Mouse (Mus musculus): ENCODE data around the gene Atp5d. TPM values are rescaled to one million over a fixed set of nuclear protein-coding genes. Genes with fewer than 3 reads are reported as not detected.
A peak's percentile ranks its signal among the peaks of the same experiment; 100 is the strongest.

Gene Atp5d
- total RNA-seq, 2 experiments from 2014 or later = 1,058 to 1,125 TPM

GRCm38 (mm10) chr10:80176270-80176834 is 37.9 kb downstream of the Atp5d start:
- intact Hi-C loops (cut with DNase I) = loop anchor here (2.0 to 10.0 kb wide), 3 partner anchors 16 to 196 kb away; partner anchors contain the start of gene Adamtsl5
- DNase-seq = no peak

- intact Hi-C loops (cut with DNase I) = loop anchor here (2.0 to 10.0 kb wide), 3 partner anchors 15 to 195 kb away; partner anchors contain the start of gene Adamtsl5
- no peak for DNase-seq
Measured at GRCm38 (mm10) chr10:80177441-80178279, 39.2 kb downstream of the Atp5d start.

DNA sequence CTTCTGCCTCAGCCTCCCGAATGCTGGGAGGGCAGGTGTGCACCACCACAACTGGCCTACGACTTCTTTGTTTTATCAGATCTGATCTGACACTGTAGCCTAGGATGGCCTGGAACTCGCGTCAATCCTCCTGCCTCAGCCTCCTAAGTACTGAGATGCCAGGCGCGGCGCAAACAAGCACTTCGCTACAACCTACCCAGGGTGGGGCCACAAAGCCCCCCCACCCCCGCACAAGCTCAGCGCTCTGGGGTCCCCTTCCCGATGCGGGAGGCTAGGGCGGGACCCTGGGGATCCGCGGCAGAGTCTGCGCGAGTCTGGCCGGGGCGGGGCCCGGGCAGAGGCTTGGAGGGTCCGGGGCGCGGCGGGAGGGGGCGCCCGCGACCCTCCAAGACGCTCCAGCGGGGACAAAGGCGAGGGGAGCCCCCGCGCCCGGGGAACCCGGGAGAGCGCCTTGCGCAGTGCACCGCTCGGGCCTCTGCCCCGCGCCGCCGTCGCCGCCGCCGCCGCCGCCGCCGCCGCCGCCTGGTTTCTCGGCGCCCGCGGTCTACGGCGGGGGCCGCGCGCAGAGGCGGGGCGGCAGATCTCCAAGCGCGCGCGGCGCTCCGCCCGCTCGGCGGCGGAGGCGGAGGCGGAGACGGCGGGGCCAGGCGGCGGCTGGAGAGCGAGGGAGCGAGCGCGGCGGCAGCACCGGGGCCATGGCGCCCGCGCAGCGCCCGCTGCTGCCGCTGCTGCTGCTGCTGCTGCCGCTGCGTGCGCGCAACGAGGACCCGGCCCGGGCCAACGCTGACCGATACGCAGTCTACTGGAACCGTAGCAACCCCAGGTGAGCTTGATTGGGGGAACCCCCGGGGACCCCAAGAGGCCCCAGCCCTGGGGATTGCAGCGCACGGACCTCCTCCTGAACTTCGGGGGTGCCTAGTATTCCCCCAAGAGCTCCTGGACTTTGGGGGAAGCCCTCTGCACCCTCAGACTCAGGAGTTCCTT is 40.9 kb downstream of the Atp5d start, which contains the start of gene Efna2:
Efna2 (plus strand) TSS at position 415 of the 984 bp plus-strand sequence.
- intact Hi-C loops (cut with DNase I) = loop anchor here (5.0 to 10.0 kb wide), 2 partner anchors 165 to 193 kb away; partner anchors contain the start of gene Adamtsl5

GRCm38 (mm10) chr10:80180288-80180687 is 41.9 kb downstream of the Atp5d start:
- intact Hi-C loops (cut with DNase I) = no loop called here

More for the DNA sequence above, 40.9 kb downstream of the Atp5d start, which contains the start of gene Efna2:
- peak; percentile 41 to 50 for DNase-seq

DNA sequence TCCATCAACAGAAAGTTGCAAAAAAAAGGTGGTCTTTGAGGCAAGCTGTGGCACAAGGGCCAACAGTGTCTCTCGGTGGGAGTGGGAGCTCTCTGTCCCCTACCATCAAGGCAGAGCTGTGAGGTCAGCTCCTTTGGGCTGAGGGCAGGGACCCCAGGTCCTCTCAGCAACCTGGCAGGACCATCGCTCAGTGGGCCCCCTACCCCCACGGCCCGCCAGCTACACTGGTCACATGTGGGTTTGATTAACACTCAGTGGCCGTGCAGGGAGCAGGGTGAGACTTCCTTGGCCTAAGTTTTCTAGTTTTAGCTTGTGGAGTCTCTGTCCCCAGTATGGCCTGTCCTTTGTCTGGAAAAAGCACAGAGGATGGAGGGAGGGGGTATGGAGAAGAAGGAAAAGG is 42.4 kb downstream of the Atp5d start:
- DNase-seq = no peak
- intact Hi-C loops (cut with DNase I) = no loop called here

More at GRCm38 (mm10) chr10:80180288-80180687, 41.9 kb downstream of the Atp5d start:
- DNase-seq = no peak

GRCm38 (mm10) chr10:80182547-80182946 is 44.1 kb downstream of the Atp5d start:
- no peak for DNase-seq

DNA sequence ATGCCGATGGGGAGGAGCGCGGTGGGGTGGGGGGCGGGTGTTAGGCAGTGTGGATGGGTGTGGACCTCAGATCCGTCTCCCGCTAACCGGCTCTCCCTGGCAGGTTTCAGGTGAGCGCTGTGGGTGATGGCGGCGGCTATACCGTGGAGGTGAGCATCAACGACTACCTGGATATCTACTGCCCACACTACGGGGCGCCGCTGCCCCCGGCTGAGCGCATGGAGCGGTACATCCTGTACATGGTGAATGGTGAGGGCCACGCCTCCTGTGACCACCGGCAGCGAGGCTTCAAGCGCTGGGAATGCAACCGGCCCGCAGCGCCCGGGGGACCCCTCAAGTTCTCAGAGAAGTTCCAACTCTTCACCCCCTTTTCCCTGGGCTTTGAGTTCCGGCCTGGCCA is 48.2 kb downstream of the Atp5d start:
- no peak for DNase-seq
- intact Hi-C loops (cut with DNase I) = no loop called here

More at GRCm38 (mm10) chr10:80182547-80182946, 44.1 kb downstream of the Atp5d start:
- intact Hi-C loops (cut with DNase I) = no loop called here

DNA sequence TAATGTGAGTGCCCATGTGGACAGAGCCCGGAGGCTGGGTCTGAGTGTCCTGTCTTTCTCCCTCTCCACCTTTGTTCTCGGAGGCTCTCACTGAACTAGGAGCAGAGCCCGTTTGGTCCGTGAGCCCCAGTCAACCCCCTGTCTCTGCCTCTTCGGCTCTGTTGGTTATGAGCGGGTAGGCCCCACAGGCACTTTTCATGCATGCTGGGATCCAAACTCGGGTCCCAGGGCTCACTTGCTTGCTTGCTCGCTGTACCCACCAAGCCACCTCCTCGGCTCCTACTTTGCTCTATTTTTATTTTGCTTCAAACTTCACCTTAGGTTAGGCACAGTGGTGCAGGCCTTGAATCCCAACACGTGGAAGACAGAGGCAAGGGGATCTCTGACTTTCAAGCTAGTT is 49.3 kb downstream of the Atp5d start:
- intact Hi-C loops (cut with DNase I) = no loop called here
- no peak for DNase-seq

DNA sequence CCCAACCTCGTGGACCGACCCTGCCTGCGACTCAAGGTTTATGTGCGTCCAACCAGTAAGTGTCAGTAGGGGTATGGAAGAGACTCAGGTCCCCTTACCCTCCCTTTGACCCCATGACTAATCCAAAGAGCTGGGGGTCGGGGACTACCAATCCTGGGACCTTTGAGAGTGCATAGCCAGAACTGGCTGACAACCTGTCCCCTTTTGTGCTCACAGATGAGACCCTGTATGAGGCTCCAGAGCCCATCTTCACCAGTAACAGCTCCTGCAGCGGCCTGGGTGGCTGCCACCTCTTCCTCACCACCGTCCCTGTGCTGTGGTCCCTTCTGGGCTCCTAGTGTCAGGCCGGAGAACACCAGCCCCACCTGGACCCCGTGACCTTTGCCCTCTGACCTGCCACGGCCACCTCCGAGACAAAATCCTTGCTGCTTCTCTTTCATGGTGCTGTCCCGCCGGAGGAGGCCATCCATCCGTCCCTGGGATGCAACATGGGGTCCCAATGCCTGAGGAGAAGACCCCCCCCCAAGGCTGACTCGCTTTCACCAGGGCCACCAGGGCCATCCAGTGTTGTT is 50.1 kb downstream of the Atp5d start:
- DNase-seq = no peak
- intact Hi-C loops (cut with DNase I) = no loop called here

DNA sequence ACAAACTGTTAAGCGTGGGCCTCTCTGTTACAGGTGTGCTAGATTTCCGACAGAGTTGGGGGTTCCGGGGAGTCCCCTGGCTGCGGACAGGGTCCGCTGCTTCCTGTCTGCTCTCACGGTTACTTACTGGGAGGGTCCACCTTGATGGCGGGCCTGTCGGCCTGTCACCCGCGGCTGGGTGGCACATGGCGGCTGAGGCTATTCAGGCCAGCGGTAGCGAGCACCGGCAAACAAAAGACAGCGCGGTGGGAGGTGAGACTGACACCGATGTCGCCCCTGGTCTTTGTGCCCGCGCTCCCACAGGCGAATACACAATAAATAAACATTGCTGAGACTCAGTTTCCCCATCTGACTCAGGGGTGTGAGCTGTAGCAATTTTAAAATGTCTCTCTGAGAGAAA is 51.6 kb downstream of the Atp5d start:
- intact Hi-C loops (cut with DNase I) = no loop called here
- DNase-seq = no peak

- intact Hi-C loops (cut with DNase I) = no loop called here
- peak; percentile 50 to 66 for DNase-seq
Measured at GRCm38 (mm10) chr10:80190491-80191051, 52.1 kb downstream of the Atp5d start.

GRCm38 (mm10) chr10:80193976-80194375 is 55.5 kb downstream of the Atp5d start:
- intact Hi-C loops (cut with DNase I) = loop anchor here (2.0 kb wide), 1 partner anchor 17 kb away; no protein-coding TSS in a partner anchor
- no peak for DNase-seq

- intact Hi-C loops (cut with DNase I) = no loop called here
- no peak for DNase-seq
Measured at GRCm38 (mm10) chr10:80194441-80194840, 56.0 kb downstream of the Atp5d start.

Other genes with a start within 250 kb of the Atp5d start
- gene Cfd, start 247.8 kb upstream of the Atp5d start, total RNA-seq (2021) = 10 to 100 TPM in 1 of 2 experiments, 1 to 10 TPM in 1; 3.2 to 12.0 TPM
- gene Med16, start 229.7 kb upstream of the Atp5d start, total RNA-seq (2021) = 10 to 100 TPM; 59.5 to 60.0 TPM
- gene Gm26602, start 227.8 kb upstream of the Atp5d start, total RNA-seq (2021) = not detected
- gene Kiss1r, start 221.7 kb upstream of the Atp5d start, total RNA-seq (2021) = under 1 TPM; 0.17 to 0.22 TPM
- gene R3hdm4, start 217.4 kb upstream of the Atp5d start, total RNA-seq (2021) = 10 to 100 TPM; 93.4 to 94.9 TPM
- gene Arid3a, start 211.6 kb upstream of the Atp5d start, total RNA-seq (2021) = 1 to 10 TPM; 3.1 to 3.2 TPM
- 10 to 100 TPM; 22.7 to 23.4 TPM for gene Wdr18, start 178.5 kb upstream of the Atp5d start, total RNA-seq (2021)
- gene Grin3b, start 167.9 kb upstream of the Atp5d start, total RNA-seq (2021) = not detected
- gene Tmem259, start 154.3 kb upstream of the Atp5d start, total RNA-seq (2021) = 100 to 1,000 TPM; 126 to 132 TPM
- 10 to 100 TPM; 60.3 to 65.6 TPM for gene Cnn2, start 150.0 kb upstream of the Atp5d start, total RNA-seq (2021)
- gene Abca7, start 142.1 kb upstream of the Atp5d start, total RNA-seq (2021) = 1 to 10 TPM; 7.8 to 8.2 TPM
- gene Arhgap45, start 122.0 kb upstream of the Atp5d start, total RNA-seq (2021) = 1 to 10 TPM; 5.0 to 6.1 TPM
- 10 to 100 TPM; 79.0 to 79.1 TPM for gene Polr2e, start 98.8 kb upstream of the Atp5d start, total RNA-seq (2021)
- 100 to 1,000 TPM; 551 to 562 TPM for gene Gpx4, start 91.5 kb upstream of the Atp5d start, total RNA-seq (2021)
- 10 to 100 TPM; 15.1 to 17.6 TPM for gene Sbno2, start 33.1 kb upstream of the Atp5d start, total RNA-seq (2021)
- gene Stk11, start 22.8 kb upstream of the Atp5d start, total RNA-seq (2021) = 100 to 1,000 TPM; 110 to 112 TPM
- gene Cbarp, start 2.2 kb downstream of the Atp5d start, total RNA-seq (2021) = 1 to 10 TPM; 3.2 to 4.1 TPM
- gene Midn, start 9.6 kb downstream of the Atp5d start, total RNA-seq (2021) = 100 to 1,000 TPM; 132 to 190 TPM
- 100 to 1,000 TPM; 113 to 134 TPM for gene Cirbp, start 27.4 kb downstream of the Atp5d start, total RNA-seq (2021)
- 1 to 10 TPM; 3.1 to 3.4 TPM for gene 1600002K03Rik, start 34.3 kb downstream of the Atp5d start, total RNA-seq (2021)
- 1 to 10 TPM; 1.4 to 1.7 TPM for gene Efna2, start 40.9 kb downstream of the Atp5d start, total RNA-seq (2021)
- gene Mum1, start 87.8 kb downstream of the Atp5d start, total RNA-seq (2021) = 10 to 100 TPM; 20.3 to 23.1 TPM
- gene Ndufs7, start 110.5 kb downstream of the Atp5d start, total RNA-seq (2021) = 100 to 1,000 TPM; 609 to 639 TPM
- gene Gamt, start 122.4 kb downstream of the Atp5d start, total RNA-seq (2021) = 10 to 100 TPM; 19.3 to 21.3 TPM
- gene Dazap1, start 122.9 kb downstream of the Atp5d start, total RNA-seq (2021) = 10 to 100 TPM; 86.4 to 95.4 TPM
- gene Rps15, start 153.8 kb downstream of the Atp5d start, total RNA-seq (2021) = 100 to 1,000 TPM; 859 to 871 TPM
- 1 to 10 TPM; 4.7 to 5.0 TPM for gene Apc2, start 157.3 kb downstream of the Atp5d start, total RNA-seq (2021)
- 10 to 100 TPM; 15.3 to 17.9 TPM for gene 2310011J03Rik, start 181.9 kb downstream of the Atp5d start, total RNA-seq (2021)
- gene Pcsk4, start 190.9 kb downstream of the Atp5d start, total RNA-seq (2021) = 1 to 10 TPM; 1.7 to 1.8 TPM
- gene Reep6, start 191.3 kb downstream of the Atp5d start, total RNA-seq (2021) = 1 to 10 TPM; 2.2 to 2.4 TPM
- 10 to 100 TPM; 36.9 to 42.9 TPM for gene Adamtsl5, start 209.8 kb downstream of the Atp5d start, total RNA-seq (2021)
- gene Plk5, start 217.8 kb downstream of the Atp5d start, total RNA-seq (2021) = under 1 TPM in 1 of 2 experiments, not detected in 1; 0.25 TPM
- 10 to 100 TPM; 12.7 to 16.1 TPM for gene Mex3d, start 249.0 kb downstream of the Atp5d start, total RNA-seq (2021)

Measured in heart, postnatal 10 days (tissue).